Mouse (Mus musculus): ENCODE results near the gene Cast.

The Cast gene

DNA sequence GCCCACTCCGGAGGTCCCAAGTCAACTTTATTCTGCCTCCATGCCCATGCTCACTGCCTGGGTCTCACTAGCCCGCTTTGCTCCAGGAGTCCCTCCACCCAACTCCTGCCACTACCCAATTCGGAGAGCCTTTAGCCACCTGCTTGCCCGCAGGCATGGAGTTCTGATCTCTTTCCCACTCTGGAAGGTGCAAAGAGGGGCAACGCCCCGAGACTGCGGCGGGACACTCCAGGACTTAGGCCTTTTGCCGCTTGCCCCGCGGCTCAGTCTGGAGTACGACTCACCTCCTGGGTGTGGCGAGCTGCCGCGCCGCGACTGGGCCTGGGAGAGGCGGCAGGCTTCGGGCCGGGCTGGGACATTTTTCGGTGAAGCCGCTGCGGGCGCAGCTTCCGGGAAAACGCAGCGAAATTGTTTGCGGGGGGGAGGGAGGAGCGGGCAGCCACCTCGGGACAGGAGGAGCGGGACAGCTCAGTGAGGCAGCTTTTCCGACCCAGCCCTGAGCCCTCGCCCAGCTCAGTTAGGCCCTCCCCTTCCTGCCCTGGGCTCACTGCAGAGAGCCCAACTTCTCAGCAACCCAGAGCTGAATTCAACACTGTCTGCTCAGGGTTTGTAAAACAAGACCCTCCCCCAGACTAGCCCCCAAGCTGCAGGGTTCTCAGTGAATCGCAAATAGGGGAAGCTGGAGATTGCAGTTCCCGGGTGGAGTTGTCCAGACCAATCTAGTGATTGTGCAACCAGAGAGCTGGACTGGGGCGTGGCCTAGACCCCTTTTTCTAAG, at the start of gene Cast:
Gene Cast (minus strand): TSS at position 659 of the 778 bp plus-strand sequence.
- DNase-seq (ENCODE audit: low spot score in 2 of 2) = no peak

DNA sequence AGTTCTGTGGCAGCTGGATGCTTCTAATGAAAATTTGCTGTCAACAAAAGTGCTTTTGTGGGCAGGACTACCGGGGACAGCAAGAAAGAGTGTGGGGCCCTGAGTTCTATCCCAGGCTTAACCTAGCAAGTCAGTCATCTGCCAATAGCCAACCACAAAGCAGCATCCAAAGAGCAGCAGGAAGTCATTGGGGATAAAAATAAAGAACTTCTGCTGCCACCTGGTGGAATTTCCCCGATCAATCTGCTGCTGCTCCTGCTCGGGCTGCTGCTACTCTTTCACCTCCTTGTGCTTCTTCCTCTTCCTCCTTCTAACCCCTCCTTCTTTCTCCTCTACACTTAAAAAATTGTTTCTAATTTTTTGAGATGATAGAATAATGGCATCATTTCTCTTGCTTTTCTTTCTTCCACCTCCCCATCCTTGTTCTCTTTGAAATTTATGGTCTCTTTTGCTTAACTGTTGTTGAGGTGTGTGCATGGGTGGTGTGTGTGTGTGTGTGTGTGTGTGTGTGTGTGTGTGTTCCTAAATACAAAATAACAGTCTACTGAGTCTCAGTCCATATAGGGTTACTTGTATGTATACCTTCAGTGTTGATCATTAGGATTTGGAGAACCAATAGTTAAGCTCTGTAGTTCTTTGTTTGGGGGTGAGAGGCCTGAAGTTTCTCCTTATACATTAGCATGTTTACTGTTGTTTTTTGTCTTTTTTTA, 45.9 kb upstream of the Cast start:
- peak; percentile 22 to 60 for DNase-seq (ENCODE audit: low spot score in 2 of 2)

DNA sequence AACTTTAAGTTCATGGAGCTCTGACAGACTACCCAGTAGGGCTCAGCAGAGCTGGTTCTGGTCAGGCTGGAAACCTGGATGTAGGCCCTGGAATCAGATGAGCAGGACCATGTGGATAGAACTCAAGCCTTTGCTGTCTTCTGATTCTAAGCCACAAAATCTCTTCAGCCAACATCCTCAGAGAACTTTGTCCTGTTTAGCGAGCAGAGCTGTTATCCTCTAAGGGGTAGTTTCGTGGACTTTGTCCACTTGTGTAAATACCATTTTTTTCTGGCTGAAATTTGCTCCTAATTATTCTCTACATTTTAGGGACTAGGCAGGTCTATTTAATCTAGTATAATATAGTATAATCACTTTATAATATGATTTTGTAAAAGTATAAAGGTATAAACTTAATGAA, 42.2 kb upstream of the Cast start:
- no peak for DNase-seq (ENCODE audit: low spot score in 2 of 2)

DNA sequence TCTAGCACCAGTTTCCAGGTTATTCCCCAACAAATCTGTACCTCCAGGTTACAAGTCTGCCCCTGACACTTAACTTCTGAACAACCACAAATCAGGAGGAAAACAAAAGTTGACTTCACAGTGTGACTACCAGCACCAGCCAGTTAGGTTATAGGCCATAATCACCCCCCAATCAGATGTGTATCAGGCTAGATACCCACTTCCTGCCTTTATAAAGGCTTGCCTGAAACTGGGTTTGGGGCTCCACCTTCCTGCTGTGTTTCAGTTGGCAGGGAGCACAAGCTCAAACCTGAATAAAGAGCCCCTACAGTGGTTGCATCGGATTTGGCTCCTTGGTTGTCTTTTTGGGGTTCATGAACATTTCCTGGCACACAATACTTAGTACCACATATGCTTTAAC, 37.3 kb upstream of the Cast start:
- DNase-seq (ENCODE audit: low spot score in 2 of 2) = no peak

DNA sequence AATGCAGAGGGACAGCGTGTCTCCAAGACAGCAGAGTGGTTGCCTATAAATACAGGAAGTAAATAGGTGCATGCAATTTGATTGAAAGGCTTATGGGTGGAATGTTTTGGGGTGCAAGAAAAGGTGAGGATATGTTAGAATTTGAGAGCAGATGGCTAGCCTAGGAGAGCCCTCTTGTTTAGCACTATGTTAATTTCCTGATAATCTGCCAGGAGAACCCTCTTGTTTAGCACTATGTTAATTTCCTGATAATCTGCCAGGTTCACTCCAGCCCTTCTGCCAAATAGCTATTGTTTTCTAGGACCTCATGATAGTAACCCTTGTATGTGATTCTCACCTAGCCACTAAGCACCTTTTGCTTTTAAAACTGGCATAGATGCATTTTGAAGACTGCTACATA, 25.9 kb upstream of the Cast start:
- DNase-seq (ENCODE audit: low spot score in 2 of 2) = no peak

DNA sequence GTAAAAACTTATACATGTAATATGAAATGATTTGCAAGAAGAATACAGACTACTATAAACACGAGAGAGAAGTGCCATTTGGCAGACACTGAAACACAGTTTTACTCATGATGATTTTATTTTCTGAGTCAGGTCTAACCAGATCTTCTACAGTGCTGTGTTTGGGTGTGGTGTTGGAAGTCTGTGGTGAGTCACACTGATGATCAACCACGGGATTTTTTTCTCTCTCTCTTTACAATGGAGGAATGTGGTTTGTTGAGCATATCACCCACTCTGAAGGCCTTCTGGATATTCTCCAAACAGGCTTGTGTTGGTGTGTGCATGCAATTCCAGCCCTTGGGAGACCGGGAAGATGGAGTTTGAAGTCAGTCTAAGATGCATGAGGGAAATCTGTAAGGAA, 13.5 kb upstream of the Cast start:
- no peak for DNase-seq (ENCODE audit: low spot score in 2 of 2)

DNA sequence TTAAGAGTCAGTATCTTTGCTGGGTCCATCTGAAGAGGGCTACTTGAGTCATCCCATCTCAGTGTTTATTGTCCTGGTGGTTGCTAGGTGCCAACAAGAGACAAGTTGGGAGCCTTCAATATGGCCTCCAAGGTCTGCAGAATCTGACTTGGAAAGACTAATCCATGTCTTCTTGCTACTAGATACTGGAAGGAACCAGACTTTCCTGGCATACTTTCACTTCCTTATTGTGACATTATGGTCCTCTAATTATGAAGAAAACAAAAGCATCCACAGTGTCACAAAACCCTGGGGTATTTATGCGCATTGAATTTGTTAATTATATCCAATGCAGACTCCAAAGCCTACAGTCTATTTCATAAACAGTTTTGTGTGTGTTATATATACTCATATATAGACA, 7.1 kb upstream of the Cast start:
- no peak for DNase-seq (ENCODE audit: low spot score in 2 of 2)

DNA sequence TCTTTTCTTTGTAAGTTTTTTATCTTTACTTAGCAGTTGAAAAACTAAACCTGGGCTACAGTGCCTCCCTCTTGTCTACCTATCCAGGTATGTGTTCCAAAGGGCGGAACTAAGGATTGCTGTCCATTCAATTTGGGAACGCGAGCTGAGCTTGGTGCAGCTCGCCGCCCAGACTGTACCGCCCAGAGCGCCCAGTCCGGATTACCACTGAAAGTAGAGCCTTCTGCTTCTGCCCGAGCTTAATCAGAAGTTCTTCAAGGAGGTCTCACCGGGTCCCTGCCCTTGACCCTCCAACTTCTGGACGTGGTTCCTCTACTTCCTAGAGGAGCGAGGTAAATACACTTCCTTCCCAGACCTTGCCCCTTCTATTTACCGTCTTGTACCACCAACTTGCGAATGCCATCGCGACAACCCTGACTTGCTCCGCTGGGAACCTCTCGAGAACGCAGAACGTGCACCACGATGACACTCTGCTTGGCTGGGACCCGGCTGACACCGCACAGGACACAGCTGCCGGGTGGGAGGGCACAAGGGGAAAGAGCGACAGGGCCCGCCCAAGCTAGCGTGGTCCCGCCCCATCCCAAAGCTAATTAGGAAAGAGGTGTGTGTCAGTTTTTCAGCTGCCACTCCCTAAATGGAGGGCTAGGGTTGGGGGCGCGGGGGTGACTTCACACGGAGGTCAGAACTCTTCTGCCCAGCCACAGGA, 1.0 kb downstream of the Cast start:
- peak in 1 of 2 experiments; percentile 2 for DNase-seq (ENCODE audit: low spot score in 2 of 2)

DNA sequence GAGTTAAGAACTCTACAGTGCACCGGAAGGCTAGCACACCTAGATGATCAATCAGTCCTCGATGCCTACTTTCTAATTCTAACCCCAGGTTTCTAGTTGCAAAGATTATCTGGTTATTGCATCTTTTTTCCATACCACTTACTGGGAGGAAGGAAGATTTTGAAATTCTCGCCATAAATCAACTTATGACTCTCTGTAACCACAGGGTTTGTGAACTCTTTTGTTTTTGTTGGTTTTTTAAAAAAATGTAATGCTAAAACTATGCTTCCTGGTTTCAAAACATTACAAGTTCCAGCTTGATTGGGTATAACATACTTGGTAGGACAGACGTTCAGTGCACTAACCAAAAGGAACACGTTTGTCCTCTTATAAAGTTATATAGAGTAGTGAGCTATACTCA, 1.7 kb downstream of the Cast start:
- DNase-seq (ENCODE audit: low spot score in 2 of 2) = no peak

DNA sequence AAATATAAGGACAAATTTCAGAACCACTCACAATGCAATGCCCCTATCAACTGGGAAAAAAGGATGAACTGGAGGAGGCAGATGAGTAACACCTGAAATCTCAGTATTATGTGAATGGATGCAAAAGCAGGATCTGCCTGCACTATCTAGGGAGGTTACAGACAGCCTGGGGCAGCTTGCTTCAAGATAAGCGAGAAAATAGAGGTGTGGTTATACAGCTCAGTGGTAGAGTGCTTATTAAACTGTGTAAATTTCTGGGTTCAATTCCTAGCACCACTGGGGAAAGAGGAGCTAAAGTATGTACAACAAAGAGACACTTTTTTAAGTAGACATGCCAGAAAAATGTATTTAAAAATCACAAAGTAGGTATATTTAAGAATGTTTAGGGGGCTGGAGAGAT, 14.2 kb downstream of the Cast start:
- no peak for DNase-seq (ENCODE audit: low spot score in 2 of 2)

DNA sequence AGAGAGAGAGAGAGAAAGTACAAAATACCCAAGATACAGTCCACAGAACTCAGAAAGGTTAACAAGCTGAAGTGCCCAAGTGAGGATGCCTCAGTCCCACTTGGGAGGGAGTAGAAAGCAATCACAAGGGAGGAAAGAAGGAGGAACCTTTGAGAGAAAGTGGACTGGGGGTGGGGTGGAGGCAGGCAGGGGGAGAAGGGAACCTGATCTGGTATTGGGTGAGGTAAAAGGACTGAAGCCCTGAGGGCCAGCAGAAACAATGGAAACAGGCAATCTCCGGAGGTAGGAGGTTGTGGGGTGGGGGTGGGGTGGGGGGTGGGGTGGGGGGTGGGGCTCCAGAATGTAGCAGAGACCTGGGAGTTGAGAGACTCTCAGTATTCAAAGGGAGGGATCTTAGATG, 20.9 kb downstream of the Cast start:
- DNase-seq (ENCODE audit: low spot score in 2 of 2) = no peak

DNA sequence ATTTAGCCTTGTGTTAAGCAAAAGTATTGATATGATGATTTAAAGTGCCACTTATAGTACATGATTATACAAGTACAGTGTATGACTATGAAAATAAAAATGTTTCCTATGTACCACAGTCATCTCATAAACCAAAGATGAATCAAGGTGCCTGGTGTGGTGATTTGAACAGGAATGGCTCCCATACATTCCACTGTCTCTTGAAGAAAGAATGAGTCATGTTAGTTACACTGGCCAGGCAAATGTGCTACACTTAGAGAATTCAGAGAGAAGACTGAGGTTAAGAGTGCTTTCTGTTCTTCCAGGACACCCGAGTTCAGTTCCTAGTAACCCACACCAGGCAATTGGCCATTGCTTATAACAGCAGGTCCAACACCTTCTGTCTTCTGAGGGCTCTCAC, 36.5 kb downstream of the Cast start:
- no peak for DNase-seq (ENCODE audit: low spot score in 2 of 2)

DNA sequence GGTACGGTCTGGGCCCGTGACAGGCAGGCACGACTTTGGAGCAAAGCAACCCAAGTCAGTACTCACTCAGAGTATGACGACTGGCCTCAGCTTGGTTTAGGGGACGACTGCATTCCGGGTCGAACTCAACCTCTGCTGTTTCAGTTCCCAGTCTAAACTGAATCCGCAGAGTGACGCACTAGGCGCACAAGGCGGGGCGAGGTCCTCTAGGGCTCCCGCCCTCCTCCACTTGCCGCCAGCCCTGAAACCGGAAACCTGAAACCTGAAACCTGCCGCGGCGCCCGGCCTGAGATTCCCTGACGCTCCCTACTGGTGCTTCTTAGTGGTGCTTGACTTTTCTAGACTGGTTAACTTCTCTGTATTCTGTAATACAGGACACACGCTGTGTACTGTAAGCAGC, 38.1 kb downstream of the Cast start:
- peak; percentile 42 to 43 for DNase-seq (ENCODE audit: low spot score in 2 of 2)

DNA sequence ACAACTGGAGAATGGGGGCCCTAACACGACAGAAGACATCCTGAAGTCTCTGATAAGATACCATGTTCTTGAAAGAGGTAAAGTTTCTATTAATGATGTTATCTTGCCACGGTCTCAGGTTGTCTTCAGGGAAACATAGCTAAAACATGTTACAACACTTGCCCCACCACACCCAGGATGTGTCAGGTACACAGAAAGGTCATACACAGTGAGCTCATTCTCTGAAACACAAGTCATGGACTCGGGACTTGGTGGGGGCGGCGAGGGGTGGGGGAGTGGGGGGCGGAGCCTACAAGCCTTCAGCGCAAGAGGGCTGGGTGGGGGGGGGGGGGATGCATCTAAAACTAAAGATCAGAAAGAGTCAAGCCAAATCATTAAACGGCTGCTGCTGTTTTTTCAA, 38.7 kb downstream of the Cast start:
- no peak for DNase-seq (ENCODE audit: low spot score in 2 of 2)

DNA sequence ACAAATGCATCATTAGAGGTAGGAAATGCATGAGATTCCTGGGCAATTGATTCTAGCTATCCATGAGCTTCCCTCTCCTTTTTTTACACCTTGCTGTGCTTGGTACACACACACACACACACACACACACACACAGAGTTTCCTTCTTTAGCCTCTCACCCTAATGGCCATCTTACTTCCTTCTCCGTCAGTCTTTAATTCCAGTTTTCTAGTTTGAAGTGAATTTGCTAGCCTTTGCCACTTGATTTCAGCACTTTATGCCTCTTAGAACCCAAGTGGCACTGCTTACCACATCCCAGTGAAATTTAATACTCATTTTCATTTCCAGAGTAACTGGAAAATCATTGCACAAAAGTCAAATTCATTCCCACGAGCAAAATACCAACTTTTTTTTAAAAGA, 41.4 kb downstream of the Cast start:
- no peak for DNase-seq (ENCODE audit: low spot score in 2 of 2)

DNA sequence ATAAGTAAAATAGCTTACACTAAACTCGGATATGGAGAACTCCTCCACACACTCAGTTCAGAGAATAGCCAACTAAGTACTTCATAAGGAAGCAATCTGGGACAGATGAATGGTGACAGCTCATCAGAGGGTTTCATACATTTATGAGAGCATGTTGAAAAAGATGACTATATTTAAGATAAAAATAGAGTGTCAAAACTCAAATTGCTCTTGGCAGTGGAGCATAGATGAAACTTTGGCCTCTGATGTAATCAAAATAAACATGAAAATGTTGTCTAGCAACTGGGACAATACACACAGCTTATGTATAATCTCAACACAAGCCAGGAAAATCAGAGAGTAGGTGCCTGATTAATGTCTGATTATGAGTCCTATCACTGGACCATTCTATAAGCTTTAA, 45.9 kb downstream of the Cast start:
- no peak for DNase-seq (ENCODE audit: low spot score in 2 of 2)

DNA sequence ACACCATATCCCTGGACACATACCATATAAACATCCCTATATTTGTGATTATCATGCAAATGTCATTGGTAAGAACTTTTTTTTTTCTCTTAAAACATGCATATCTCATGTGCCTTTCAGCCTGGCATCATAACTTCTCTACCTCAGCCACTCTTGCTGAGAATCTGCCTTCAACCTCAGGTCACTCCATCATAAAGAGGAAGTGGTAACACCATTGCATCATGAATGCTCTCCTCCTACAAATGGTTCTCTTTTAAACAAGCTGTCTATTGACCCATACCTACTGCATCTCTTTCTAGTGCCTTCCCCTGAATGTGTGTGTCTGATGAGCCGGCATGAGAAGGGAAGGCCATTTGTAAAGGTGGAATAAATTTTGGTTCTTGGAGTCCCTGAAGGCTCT, 49.5 kb downstream of the Cast start:
- no peak for DNase-seq (ENCODE audit: low spot score in 2 of 2)

DNA sequence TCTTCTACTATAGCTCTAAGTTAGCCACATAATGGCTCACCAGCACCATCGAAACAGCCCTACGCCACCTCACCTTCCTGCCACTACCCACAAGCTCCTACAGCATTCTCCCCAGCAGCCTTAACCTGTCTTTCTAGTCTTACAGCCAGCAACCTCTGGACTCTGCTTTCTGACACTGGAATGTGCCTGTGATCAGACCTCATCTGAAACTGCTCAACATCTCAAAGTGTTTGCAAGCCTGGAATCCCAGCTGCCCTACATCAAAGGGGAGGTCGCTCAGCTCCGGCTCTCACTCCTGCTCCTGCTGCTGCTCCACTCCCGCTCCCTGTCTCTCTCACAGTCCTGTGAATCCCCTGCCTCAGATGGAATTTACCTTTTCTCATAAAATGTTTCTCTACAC, 65.4 kb downstream of the Cast start:
- no peak for DNase-seq (ENCODE audit: low spot score in 2 of 2)

DNA sequence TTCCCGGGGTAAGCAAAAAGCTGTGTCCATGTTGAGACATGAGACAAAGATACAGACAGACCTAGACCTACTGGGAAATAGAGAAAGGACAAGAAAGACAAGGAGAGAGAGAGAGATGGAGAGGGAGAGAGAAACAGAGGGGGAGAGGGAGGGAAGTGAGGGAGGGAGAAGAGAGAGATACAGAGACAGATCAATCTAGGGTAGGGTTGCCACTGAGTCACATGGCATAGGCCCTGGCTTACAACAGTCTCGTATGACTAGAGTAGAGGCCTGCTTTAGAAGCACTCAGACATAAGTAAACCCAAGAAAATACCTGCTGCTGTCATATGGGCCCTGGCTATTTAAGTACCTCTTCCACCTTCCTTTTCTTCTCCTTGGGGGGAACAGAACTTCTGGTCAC, 72.2 kb downstream of the Cast start:
- DNase-seq (ENCODE audit: low spot score in 2 of 2) = no peak

DNA sequence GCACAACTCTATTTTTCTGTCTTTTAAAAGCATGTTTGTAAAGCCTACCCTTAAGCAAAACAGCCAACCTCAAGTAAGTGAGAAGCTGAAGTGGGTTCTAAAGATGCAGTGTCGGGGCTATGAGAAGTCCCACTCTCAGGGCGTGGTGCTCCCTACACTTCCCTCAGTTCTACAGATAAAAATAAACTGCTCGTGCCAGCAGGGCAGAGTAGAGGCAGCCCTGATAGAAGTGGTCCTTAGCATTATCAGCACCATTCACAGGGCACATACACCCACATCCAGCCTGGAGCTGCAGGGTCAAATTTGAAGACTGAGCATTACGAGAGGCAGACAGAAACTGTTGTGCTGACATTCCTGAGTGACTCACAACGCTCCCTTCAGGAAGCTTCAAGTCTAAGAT, 72.8 kb downstream of the Cast start:
- DNase-seq (ENCODE audit: low spot score in 2 of 2) = no peak

DNA sequence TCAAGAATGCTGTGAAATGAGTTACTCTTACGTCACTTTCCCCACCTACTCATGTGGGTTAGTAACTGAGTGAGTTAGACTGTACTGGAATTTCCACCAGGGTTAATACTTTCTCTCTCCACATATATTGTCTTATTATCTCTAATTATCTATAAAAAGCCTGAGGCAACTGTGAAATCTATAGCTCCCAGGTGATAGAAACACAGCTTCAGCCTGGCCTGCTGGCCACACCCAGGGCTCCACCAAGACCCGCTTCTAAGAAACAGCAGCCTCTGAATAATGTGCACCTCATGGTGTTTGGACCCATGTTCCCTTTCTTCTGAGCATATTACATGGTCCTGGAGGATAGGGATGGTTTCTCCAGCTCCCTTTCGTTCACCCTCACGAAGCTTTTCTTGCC, 74.9 kb downstream of the Cast start:
- DNase-seq (ENCODE audit: low spot score in 2 of 2) = no peak

DNA sequence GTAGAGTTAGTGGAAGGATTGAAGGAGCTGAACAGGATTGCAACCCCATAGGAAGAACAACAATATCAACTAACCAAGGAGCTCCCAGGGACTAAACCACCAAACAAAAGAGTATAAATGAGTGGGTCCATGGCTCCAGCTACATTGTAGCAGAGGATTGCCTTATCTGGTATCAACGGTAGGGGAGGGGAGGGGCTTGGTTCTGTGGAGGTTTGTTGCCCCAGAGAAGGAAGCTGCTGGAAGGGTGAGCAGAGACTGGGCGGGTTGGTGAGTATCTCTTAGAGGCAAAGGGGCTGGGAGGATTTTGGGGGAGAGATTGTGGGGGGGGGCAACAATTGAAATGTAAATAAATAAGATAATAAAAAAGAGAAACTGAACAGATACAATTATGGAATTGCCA, 89.6 kb downstream of the Cast start:
- DNase-seq (ENCODE audit: low spot score in 2 of 2) = no peak

DNA sequence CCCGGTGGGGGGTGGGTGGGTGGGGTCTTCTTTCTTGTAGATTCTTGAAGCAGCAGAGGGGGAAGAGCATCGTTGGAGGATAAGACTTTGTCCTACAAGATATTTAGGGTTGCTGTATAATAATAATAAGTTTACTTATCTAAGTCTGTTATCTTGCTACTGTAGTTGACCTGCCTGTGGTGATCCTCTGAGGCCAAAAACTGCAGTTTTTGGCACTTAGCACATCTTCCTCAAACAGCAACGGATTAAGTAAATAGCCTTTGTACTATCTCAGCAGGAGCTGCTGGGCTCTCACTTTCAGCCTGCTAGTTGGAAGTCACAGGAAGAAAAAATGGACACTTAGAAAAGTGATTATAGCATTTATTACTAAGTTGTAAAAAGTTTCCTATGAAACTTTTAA, 112.4 kb downstream of the Cast start:
- no peak for DNase-seq (ENCODE audit: low spot score in 2 of 2)

Data from right cerebral cortex, postnatal 36 days (tissue).